Mouse (Mus musculus) intestine, postnatal 0 days (tissue): Measurements from ENCODE around the gene Prkd2. TPM values are rescaled to one million over a fixed set of nuclear protein-coding genes. Genes with fewer than 3 reads are reported as not detected.
A peak's percentile ranks its signal among the peaks of the same experiment; 100 is the strongest.

ENCODE experiments used
- ATAC-seq: fragments of 200-750 bp; cut with Nextera tagmentation; 2 replicates; pipeline ENCODE4 v1.8.0; 2017; ENCODE audit warnings: mild to moderate bottlenecking, moderate TSS enrichment, moderate library complexity
- H3K27ac ChIP-seq: fragments of 300-500 bp; sonication (generic); 2 replicates; pipeline ENCODE4 v1.5.1; 2014; ENCODE audit warnings: mild to moderate bottlenecking, low read depth, low read length, moderate library complexity
- H3K27me3 ChIP-seq: fragments of 300-500 bp; sonication (generic); replicated peaks from 2 replicates; pipeline ENCODE4 v1.6.1; 2014; ENCODE audit warnings: low read length, mixed read lengths; ENCODE audit not compliant: control insufficient read depth, insufficient read depth
- H3K36me3 ChIP-seq: fragments of 300-500 bp; sonication (generic); 2 replicates; pipeline ENCODE4 v1.6.1; 2014; ENCODE audit warnings: mild to moderate bottlenecking, moderate library complexity; ENCODE audit not compliant: control insufficient read depth, insufficient read depth
- H3K4me1 ChIP-seq: fragments of 300-500 bp; sonication (generic); replicated peaks from 2 replicates; pipeline ENCODE4 v1.6.1; 2014; ENCODE audit warnings: antibody characterized with exemption, low read length, mixed read lengths; ENCODE audit not compliant: control insufficient read depth, insufficient read depth
- H3K4me2 ChIP-seq: fragments of 300-500 bp; sonication (generic); replicated peaks from 2 replicates; pipeline ENCODE4 v1.6.1; 2014; ENCODE audit warnings: low read depth, mild to moderate bottlenecking, moderate library complexity
- H3K4me3 ChIP-seq: fragments of 300-500 bp; sonication (generic); 2 replicates; pipeline ENCODE4 v1.5.1; 2014; ENCODE audit warnings: low read depth, low read length
- H3K9ac ChIP-seq: fragments of 300-500 bp; sonication (generic); 2 replicates; pipeline ENCODE4 v1.6.1; 2014; ENCODE audit warnings: mild to moderate bottlenecking, low read depth, low read length
- H3K9me3 ChIP-seq: fragments of 300-500 bp; sonication (generic); 2 replicates; pipeline ENCODE4 v1.6.1; 2016; ENCODE audit warnings: mixed run types; ENCODE audit not compliant: control insufficient read depth
- CTCF ChIP-seq: sonication (generic); IDR thresholded peaks from 2 replicates; pipeline ENCODE4 v1.5.1; 2016; ENCODE audit warnings: low read depth, mild to moderate bottlenecking, control low read depth, antibody characterized with exemption, moderate library complexity
- WGBS: fragments of 180-500 bp; shearing (Covaris S2); extraction: QIAGEN DNeasy Blood & Tissue Kit; methylation state at CpG from one replicate; pipeline ENCODE4 v1.1.7; 2014; 5-methylcytosine and 5-hydroxymethylcytosine counted together
- polyA plus RNA-seq: library from polyadenylated mRNA; unstranded; fragments of >200 nt; fragmentation: Nextera tagmentation; extraction: Ambion mirVana; gene quantifications from 2 replicates; pipeline ENCODE4 v1.2.1, GENCODE M21; 2015

The Prkd2 gene
- polyA plus RNA-seq, 1 experiment from 2014 or later: 9.2 TPM

DNA sequence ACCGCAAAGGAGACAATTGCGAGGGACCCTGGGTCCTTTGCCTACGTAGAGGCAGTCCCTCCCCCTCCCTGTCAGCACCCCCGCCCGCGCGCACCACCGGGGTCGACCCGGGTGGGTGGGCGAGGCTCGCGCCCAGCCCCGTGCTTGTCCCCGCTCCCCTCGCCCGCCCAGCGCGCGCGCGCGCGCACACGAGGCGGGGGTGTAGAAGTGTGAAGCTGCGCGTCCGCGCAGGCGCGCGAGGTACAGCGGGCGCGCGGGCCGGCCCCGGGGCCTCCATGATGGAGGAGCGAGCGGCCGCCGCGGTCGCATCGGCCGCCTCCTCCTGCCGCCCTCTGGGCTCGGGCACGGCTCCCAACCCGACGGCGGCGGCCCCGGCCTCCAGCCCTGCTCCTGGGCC lies 26.6 kb upstream of the Prkd2 start:
- TF ChIP-seq CTCF: no peak
- no peaks in the 10 kb centered on the region for H3K27me3 ChIP-seq
- peak overlapping the region; percentile 99 for H3K4me3 ChIP-seq
- peak overlapping the region; percentile 90 for H3K27ac ChIP-seq
- peak overlapping the region; percentile 95 for H3K4me2 ChIP-seq
- peak overlapping the region; percentile 97 for H3K9ac ChIP-seq
- peak; percentile 81 for ATAC-seq
- under 1% methylated on average over 41 of the region's 55 CpGs for WGBS
- H3K4me1 ChIP-seq: peaks cover 22% of the 10 kb centered on the region
- H3K9me3 ChIP-seq: no peaks in the 10 kb centered on the region
- peaks cover 6% of the 10 kb centered on the region; the same call in 1 of the 2 replicates for H3K36me3 ChIP-seq

DNA sequence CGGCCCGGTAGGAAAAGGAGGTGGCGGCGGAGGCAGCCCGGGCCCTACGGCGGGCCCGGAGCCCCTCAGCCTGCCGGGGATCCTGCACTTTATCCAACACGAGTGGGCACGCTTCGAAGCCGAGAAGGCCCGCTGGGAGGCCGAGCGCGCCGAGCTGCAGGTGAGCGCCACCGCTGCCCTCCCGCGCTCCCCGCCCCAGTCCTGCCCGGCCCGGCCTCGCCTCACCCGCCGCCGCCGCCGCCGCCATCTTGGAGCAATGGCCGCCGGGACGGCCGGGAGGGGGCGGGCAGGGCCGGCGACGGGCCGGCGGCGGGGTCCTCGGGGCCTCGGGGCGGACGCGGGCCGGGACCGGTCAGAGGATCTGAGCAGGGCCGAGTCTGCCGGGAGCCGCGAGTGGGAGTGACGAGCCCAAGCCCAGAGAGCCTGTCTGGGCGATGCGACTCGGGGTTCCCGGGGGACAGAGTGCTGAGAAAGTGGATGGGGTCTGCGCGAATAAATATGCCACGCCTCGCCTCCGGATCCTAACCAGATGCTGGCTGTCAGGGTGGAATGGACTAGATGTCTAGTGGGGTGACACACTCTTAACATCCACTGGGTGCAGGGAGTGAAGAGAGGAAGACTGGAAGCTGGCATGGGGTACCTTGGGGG lies 26.1 kb upstream of the Prkd2 start, which contains the start of gene Fkrp:
TSS of gene Fkrp (minus strand) at position 258 of the 648 bp plus-strand sequence.
- peak; percentile 72 for ATAC-seq
- Histone ChIP-seq H3K4me2 (peak within 1 kb of the TSS; percentile 95), H3K9me3 (no peaks in the 10 kb centered on the region), H3K9ac (peak within 1 kb of the TSS; percentile 97), H3K36me3 (peaks cover 6% of the 10 kb centered on the region; the same call in 1 of the 2 replicates), H3K4me3 (peak within 1 kb of the TSS; percentile 99), H3K27ac (peak within 1 kb of the TSS; percentile 90), H3K27me3 (no peaks in the 10 kb centered on the region), H3K4me1 (peaks cover 22% of the 10 kb centered on the region)
- 0 out of 2 replicates have a peak, but pooled peaks have one; percentile 1 for TF ChIP-seq CTCF
- under 1% methylated on average over 48 of the region's 64 CpGs for WGBS

DNA sequence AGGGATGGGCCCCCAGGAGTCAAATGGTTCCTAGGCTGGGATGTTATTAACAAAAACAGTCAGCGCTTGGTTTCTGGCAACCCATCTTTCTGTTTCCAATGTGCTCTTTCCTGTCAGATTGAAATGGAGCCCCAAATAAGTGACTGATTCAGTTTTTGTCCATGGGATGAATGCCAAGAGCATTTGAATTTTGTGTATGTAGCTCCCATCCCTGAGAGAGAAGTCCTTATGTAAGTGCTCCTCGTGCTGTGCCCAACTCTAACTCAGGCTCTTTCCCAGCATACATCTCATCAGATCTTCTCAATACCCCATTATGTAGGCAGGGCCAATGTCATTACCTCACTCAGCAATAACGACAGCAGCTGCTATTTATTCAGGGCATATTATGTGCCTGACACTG lies 25.0 kb upstream of the Prkd2 start:
- Histone ChIP-seq H3K4me3 (peak overlapping the region; percentile 99), H3K9me3 (no peaks in the 10 kb centered on the region), H3K36me3 (peaks cover 6% of the 10 kb centered on the region; the same call in 1 of the 2 replicates), H3K27ac (no peak overlapping the region), H3K9ac (peak overlapping the region; percentile 97; the same call in 1 of the 2 replicates), H3K4me1 (peaks cover 22% of the 10 kb centered on the region), H3K27me3 (no peaks in the 10 kb centered on the region), H3K4me2 (peak overlapping the region; percentile 95)
- 38% methylated on average over 3 of the region's 3 CpGs for WGBS
- TF ChIP-seq CTCF: no peak
- no peak for ATAC-seq

DNA sequence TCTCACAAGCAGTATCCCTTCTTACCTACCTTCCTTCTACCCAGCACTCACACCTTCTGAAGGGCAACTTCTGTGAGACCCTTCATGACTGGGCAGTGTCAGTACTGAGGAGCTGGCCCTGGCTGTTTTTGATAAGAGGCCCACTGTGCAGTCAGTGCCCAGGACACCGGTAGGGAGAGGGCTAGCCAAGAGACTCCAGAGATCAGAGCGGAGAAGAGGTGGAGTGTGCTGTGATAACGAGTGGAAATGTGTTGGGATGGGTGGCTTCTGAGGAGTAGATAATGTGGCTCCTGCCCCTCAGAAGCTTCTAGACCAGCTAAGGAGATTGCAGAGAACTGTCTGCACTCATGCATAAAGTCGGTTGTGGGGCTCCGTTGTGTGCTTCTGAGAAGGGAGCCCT lies 22.9 kb upstream of the Prkd2 start:
- peaks cover 22% of the 10 kb centered on the region for H3K4me1 ChIP-seq

DNA sequence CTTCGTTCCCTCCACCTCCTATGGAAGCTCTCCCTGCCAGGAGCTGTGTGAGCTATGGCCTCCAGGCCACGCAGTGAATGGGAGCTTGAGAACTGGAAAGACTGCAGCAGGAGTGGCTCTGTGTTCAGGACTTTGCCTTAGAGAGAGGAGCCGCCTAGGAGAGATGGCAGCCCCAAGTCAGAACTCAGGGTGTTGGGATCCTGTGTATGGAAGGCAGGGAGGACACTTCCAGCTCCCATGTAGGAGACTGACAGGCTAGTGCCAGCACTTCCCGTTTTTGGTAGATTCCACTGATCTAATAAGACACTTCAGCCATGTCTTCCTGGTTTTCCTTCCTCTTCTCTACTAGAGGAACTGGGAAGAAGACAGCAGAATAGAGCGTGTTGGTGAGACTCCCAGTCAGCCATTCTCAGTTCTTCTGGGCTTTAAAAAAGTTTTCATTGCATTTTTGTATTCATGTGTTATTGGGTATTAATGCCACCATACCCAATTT lies 22.4 kb upstream of the Prkd2 start:
- TF ChIP-seq CTCF: no peak
- WGBS: 55% methylated on average over 5 of the region's 5 CpGs
- H3K4me3 ChIP-seq: no peak overlapping the region

More for the DNA sequence above, 22.9 kb upstream of the Prkd2 start:
- Histone ChIP-seq H3K4me2 (no peak overlapping the region), H3K9me3 (no peaks in the 10 kb centered on the region), H3K4me3 (no peak overlapping the region), H3K27ac (no peak overlapping the region), H3K9ac (no peak overlapping the region), H3K27me3 (no peaks in the 10 kb centered on the region), H3K36me3 (peaks cover 16% of the 10 kb centered on the region)
- ATAC-seq: no peak
- WGBS: 79% methylated on average over 5 of the region's 5 CpGs
- TF ChIP-seq CTCF: no peak

DNA sequence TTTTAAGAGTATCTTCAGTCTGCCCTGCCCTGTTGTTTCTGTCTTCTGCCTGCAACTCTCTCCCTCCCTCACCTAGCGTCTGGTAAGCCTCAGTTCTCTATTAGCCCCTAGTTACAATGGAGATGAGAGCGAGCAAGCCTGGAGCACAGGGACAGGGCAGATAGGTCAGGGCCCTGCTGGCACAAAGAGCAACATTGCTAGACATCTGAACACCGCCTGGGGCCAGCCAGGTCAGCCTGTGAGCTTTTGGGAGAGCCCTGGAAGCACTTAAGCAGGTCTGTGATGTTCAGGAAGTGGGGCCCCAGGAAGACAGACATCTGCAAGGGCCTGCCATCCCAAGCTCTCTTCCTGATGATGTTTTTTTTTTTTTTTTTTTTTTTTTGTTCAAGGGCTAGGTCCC lies 21.6 kb upstream of the Prkd2 start:
- H3K9ac ChIP-seq: no peak overlapping the region
- peaks cover 28% of the 10 kb centered on the region for H3K36me3 ChIP-seq
- peaks cover 22% of the 10 kb centered on the region for H3K4me1 ChIP-seq
- H3K4me3 ChIP-seq: no peak overlapping the region
- ATAC-seq: no peak
- no peak overlapping the region for H3K27ac ChIP-seq
- no peaks in the 10 kb centered on the region for H3K9me3 ChIP-seq
- no peaks in the 10 kb centered on the region for H3K27me3 ChIP-seq
- TF ChIP-seq CTCF: no peak
- WGBS: 65% methylated on average over 3 of the region's 3 CpGs
- no peak overlapping the region for H3K4me2 ChIP-seq

More for the DNA sequence above, 22.4 kb upstream of the Prkd2 start:
- H3K27ac ChIP-seq: no peak overlapping the region
- H3K9me3 ChIP-seq: no peaks in the 10 kb centered on the region
- peaks cover 20% of the 10 kb centered on the region for H3K36me3 ChIP-seq
- no peak overlapping the region for H3K9ac ChIP-seq
- H3K27me3 ChIP-seq: no peaks in the 10 kb centered on the region
- no peak for ATAC-seq
- H3K4me2 ChIP-seq: no peak overlapping the region
- H3K4me1 ChIP-seq: peaks cover 22% of the 10 kb centered on the region
